Mouse (Mus musculus) heart, postnatal 25 days (tissue): Measurements from ENCODE around the gene Eef2kmt. TPM values are rescaled to one million over a fixed set of nuclear protein-coding genes. Genes with fewer than 3 reads are reported as not detected.
"Not testable (repeated sequence)": the region's sequence is repeated elsewhere in the genome, so short reads cannot be mapped to it uniquely, and the experiment has no call there.

Source experiments
- DNase-seq: peaks from one replicate; pipeline ENCODE4 v3.0.0; 2022; ENCODE audit warnings: low spot score
- intact Hi-C: fragments of 180-260 bp; cut with DNase I; formaldehyde crosslinking; loops from one replicate; pipeline ENCODE4 v1.15.1; 2025
- total RNA-seq, 2 experiments: library from RNA; stranded (reverse); gene quantifications; 2 replicates each; pipeline ENCODE4 v1.2.3; 2021

Gene Eef2kmt
- 1 to 10 TPM; 8.7 to 9.7 TPM for total RNA-seq

DNA sequence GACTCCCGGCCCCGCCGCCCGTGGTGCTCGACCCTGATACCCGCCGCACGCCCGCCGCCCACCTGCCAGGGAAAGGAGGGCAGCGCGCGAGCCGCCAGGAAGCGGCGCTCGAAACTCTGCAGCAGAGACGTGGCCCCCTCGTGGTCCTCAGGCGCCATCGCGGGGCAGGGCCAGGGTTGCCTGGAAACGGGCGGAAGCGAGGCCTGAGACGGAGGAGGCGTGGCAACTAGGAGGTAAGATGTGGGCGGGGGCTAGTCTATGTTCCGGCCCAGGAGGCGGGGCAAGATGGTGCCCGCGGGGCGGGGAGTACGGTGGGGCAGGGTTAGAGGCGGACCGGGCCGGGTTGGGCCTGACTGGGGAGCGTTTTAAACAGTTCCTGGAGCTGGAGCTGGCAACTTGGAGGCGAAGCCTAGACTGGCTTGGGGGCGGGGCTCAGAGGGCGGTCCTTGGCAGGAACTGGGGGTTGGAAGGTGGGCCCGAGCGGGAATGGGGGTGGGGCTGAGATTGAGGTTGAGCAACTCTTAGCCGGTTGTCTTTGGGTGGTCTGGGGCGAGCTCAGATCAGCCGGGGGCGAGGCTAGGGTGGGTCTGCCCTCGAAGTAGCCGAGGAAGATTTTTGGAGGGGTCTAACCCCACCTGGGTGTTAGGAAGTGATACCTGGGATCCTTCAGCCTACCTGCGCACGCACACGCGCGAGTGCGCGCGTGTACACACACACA is at the start of gene Eef2kmt:
Gene Eef2kmt, minus strand, starts transcription at position 205 of the 718 bp plus-strand sequence.
- DNase-seq = peak; percentile 99
- intact Hi-C loops = loop anchor here (2.0 kb wide), 1 partner anchor 53 kb away; no protein-coding TSS in a partner anchor

DNA sequence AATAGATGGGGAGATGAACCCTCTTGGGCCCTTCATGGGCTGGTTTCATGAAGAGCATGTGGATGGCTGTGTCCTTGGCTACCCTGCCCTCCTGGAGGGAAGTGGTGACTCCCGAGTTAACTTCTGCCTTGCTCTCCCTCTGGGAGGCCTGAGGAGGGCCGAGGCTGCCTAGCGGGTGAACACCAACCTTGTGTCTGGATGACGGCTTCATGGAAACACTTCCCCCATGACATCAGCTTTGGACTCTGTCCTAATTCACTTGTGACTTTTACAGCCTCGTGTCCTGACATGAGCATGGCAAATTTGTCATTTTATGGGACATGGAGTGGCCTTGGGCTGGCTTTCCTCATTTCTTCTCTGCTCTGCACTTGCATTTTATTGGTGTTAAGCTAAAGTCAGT is 39.5 kb upstream of the Eef2kmt start:
- intact Hi-C loops = no loop called here
- DNase-seq = no peak

DNA sequence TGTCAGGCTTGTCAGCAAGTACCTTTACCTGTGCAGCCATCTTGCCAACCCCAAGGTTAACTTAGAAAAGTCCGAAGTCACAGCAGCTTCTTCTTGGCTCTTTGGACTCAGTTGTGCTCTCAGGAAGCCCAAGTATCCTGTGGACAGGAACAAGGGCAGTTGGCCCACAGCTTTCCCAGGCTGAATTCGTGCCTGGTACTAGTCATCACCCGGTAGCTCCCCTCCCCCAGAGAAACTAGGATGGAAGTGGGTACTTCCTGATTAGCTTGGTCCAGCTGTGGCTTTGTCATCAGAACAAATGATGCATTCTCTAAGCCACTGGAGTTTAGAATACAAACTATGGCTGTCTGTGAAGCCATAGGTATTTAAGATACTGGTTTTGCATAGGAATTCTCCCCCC is 29.6 kb upstream of the Eef2kmt start:
- intact Hi-C loops = no loop called here
- no peak for DNase-seq

DNA sequence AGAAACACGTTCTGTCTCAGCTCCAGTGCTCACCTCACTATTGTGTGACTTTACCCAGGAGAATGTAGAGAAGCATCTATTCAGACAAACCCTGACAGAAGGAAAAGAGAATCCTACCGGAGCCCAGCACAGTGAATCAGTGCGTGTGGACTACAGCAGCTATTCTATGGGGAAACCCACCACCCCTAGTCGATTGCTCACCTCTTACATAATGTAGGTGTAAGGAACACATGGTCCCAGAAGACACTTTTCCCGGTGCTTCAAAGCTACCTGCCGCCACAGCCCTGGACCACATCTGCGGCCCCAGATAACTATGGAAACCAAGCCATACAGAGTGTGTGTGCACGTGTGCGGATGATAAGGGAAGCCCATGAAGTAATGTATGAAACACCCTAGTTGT is 26.9 kb upstream of the Eef2kmt start:
- DNase-seq = no peak
- intact Hi-C loops = no loop called here

DNA sequence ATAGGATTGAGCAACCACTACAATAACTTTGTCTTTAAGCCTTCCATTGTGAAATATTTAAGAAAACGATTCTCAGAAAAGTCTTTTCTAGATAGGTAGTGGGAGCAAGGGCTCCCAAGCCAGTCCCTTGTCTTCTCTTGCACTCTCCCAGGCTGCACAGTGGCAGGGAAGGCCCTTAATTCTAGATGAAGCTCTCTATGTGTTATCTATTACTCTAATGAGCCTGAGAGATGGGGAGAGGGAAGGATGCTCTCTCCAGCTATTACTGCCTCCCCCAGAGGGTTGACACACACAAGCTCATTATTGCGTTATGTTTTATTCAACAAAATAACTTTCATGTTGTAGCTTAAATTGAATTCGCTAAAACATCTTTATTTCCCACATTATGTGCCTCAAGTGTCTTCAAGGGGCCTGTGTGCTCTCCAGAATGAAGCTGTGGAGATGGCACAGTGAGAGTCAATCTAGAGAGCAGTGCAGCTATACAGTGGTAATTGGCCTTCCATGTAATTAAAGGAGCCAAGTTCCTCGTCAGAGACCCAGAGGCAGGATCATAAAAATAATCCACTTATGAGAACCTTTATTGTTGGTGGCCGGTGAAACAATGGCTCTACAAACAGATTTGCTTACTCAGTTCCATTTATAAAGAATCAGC is 23.9 kb upstream of the Eef2kmt start:
- DNase-seq = no peak
- intact Hi-C loops = no loop called here

DNA sequence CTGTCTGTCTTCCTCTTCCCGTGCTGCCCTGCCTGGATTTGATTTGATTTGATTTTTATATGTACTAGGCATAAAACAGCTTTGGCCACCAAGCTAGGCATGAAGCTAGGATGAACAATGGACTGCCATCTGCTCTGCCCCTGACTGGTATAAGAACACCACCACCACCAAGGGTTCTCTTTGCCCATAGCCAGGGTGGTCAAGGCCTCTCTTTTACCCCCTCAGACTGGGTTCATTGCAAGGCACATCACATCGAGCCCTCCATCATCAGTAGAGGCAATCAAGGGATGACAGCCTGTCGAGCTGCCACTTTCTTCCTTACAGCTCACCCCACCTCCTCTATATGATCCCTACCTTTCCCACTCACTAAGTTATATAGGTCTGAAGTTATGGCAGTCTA is 16.6 kb upstream of the Eef2kmt start:
- intact Hi-C loops = no loop called here
- DNase-seq = no peak

DNA sequence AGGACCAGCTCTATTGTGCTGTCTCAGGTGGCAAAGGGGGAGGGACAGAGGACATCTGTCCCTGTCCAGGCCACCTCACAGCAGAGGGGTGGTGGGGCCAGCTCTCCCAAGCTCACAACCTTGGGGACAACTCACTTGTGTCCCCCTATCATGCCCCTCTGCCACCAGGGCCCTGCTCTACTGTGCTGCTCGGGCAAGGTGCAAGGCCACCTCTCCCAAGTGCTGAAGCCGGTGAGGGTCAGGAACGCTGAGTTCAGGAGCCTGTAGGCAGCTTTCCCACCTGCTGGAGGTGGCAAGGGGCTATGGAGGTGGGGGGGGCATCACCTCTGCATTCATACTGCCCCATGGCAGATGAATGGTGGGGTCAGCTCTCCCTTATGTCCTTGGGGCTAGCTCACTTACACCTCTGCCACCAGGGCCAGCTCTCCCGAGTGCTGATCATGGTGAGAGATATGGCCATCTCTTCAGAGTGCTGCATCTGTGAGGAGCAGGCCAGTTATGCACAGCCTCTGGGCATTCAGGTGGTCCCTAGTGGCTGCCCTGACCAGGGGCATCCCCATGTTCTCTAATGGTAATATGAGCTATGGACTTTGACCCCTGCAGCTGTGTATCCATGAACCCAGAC is 15.7 kb upstream of the Eef2kmt start:
- intact Hi-C loops = no loop called here
- DNase-seq = no peak

DNA sequence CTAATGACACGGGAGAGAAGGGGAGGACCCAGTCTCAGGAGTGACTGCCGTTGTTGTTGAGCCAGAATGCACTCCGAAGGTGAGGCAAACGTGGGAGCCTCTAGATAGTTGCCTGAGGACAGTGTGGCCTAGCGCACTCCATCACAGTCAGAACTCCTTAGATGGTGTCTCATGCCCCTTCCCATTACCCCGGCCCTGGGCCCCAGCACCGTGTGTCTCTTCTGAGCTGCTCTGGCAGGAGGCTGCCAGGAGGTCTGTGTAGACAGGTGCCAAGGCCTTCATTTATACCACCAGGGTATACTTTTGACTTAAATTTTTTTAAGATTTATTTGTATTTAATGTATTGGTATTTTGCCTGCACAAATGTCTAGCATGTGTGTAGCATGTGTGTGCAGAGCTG is 8.1 kb upstream of the Eef2kmt start:
- DNase-seq = no peak
- intact Hi-C loops = no loop called here

DNA sequence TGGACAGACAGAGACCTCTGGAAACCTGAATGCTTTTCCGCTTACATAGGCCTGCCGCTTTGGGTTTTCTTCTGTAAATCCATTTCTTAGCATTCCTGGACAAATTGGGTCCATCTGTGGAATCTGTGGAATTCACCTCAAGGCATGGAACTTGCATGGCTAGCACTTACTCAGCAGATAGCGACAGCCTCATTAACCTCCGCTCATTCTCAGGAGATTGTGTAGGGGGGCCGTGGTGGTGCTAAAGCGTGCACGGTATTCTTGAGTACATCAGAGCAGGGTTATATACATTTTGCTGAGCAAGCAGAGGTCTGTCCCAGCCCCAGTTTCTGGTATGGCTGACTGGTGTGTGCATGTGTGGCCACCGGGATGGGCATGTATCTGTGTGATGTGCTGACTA is 7.4 kb upstream of the Eef2kmt start:
- intact Hi-C loops = no loop called here
- DNase-seq = no peak

DNA sequence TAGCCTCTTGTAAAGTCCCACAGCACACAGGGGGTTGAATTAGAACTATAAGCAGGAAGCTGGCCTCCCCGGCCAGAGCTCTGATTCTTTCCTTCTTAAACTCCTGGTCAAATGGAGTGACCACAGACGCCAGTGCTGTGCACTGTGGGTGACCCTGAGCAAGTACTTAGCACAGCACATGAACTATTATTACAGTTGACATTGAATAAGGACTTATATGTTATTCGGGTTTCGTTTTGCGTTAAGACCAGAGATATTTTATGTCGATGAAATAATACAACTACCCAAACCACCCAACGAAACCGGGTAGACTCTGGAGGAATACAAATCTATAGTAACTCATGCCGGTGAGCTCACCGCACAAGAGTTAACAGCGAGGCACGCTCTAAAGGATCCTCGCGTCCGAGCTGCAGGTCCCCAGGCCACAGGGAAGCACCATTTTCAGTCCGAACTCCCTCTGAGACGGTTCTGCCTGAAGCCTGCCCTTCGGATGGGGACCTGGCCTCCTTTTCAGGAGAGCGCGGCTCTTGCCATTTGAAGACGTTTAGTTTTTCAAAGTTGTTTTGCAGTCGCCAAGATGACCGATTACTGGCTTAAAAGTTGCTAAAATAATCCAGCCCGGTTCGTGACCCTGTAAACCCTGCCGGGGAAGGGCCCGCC is 572 bp downstream of the Eef2kmt start:
- intact Hi-C loops = loop anchor here (2.0 kb wide), 1 partner anchor 52 kb away; no protein-coding TSS in a partner anchor
- no peak for DNase-seq

DNA sequence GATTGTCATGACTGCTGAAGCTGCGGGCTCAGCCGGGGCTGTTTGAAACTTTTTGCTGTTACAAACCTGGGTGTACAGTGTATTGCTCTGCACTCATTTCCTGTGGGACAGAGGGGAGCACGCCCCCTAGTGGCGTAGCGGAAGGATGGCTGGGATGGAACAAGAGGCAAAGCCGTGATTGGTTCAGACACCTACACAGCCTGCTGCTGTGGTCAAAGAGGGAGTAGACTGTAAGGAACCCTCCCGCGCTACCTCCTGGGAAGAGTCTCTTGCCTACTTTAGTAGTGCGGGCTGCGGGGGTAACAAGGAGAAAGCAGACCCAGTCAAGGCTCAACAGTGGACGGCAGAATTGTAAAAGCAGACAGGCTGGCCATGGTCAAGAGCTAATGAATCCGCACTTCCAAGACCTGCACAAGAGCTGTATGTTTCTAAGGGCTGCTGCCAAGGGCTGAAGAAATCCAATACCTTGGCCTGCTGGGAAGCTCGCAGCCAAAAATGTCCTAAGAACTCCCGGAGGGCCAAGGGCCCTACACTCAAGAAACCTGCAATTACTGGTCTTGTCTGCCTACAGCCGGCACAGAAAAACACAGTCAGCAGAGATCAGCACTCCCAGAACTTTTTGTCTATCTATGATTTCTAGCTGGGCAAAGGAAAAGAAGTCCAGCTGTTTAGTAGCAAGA is 1.3 kb downstream of the Eef2kmt start:
- DNase-seq = peak; percentile 49
- intact Hi-C loops = loop anchor here (2.0 kb wide), 1 partner anchor 52 kb away; no protein-coding TSS in a partner anchor

DNA sequence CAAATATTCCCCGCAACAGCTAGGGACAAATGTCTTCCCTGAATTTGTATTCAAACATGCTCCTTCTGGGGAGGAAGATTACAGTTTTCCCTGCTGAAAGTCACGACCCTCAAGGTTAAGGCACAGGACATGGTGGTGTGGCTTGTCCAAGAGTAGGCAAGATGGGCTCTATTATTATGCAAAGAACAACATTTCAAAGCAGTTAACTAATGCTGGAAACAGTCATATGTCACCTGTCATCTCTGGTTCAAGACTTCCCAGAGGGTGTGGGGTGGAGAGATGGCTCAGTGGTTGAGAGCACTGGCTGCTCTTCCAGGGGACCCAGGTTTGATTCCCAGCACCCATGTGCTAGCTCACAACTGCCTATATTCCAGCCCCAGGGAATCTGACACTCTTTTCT is 3.5 kb downstream of the Eef2kmt start:
- intact Hi-C loops = no loop called here
- DNase-seq = no peak

DNA sequence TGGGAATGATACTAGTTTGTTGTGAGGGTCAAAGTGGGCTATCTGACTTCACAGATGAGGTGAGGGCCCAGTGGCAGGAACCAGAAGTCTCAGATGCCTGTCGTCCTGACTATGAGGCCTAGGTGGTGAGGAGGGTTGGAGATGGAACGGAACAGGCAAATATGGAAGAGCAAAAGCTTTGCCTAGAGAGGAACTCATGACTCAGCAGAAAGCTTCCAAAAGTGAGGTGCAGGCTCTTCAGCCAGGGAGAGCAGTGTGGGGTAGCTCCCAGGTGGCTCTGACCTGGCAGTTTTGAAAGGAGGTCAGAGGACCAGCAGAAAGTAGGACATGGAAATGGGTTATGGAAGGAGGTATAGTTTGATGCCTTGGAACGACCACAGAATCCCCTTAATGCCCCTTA is 4.9 kb downstream of the Eef2kmt start:
- intact Hi-C loops = no loop called here
- no peak for DNase-seq

DNA sequence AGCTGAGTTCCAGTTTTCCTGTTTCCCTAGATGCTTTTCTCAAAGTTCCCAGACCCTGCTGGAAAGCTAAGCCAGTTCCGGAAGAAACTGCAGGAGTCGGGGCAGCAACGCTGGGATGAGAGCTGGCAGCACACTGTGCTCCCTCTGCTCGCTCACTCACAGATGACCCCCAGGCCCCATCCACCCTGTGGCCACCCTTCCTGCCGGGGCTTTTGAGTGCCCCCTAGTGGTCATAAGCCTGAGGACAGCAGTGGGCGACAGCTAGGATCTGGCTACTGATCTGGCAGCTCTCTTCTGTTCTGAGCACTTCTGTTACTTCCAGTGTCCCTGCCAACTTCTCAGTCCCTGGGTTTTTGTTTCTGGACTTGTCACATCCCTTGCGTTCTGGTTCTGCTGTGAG is 11.4 kb downstream of the Eef2kmt start:
- peak; percentile 52 for DNase-seq
- intact Hi-C loops = loop anchor here (1.0 kb wide), 1 partner anchor 42 kb away; no protein-coding TSS in a partner anchor

DNA sequence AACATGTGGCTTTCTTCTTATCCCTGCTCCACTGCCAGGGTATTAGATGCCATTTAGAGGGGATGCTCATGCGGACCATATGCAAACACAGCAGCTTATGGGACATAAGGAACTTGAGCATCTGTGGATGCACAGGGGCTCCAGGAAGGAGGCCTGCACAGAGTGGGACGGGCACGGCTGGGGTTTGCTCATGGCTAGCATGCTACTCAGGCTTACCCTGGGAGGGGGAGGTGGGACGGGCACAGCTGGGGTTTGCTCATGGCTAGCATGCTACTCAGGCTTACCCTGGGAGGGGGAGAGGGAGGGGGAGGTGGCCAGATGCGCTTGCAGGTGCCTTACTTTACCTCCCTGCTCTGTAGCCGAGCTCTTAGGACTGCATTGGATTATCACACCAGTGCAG is 12.9 kb downstream of the Eef2kmt start:
- no peak for DNase-seq
- intact Hi-C loops = loop anchor here (2.0 kb wide), 1 partner anchor 22 kb away; no protein-coding TSS in a partner anchor

DNA sequence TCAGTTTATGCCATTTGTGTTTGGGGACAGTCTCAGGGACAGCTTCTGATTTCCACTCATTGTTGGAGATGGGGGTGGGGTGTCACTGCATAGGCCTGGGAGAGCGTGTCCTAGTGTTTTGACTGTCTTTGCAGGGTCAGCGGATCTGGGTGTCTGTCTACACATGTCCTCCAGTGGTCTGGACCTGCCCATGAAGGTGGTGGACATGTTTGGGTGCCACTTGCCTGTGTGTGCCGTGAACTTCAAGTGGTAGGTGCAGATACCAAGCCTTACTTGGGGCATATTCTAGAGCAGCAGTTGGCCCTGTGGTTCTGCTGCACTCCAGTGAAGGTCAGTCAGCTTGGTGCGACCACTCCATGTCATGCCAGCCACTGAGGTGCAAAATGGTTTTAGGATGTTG is 13.4 kb downstream of the Eef2kmt start:
- DNase-seq = no peak
- intact Hi-C loops = loop anchor here (2.0 kb wide), 1 partner anchor 22 kb away; no protein-coding TSS in a partner anchor

DNA sequence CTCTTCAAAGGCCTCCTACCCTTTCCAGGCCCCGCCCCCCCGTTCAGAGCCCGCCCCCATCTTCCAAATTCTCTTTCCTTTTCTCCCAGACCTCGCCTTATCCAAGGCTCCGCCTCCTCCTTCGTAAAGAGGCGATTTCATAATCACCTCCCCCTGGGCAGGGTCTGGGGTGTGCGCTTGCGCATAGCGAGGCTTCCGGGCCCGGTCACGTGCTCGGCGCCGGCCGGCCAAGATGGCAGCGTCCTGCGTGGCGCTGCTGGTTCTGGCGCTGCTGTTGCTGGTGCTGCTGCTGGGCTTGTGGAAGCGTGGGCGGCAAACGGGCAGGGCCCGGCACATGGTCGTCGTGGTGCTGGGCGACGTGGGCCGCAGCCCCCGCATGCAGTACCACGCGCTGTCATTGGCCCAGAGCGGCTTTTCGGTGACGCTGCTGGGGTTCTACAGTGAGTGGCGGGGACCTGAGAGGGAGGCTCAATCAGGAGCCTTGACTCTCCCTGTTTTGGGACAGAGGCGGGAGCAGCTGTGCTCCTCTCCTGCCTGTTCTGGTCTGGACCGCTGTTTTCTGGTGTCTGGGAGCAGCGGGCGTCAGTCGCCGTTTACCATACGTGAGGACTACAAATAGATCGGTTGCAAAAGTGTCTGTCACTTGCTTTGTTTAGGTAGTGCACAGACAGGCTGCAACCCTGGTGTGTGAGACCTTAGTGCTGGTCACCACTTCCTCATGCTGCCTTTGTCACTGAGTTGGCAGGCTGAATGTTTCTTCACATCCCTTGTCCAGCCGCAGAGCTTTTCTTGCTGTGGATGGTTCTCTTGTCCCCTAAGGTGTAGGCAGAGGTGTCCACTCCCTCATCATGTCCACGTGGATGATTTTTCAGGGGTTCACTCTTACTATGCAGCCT is 22.1 kb downstream of the Eef2kmt start, which contains the start of gene Alg1:
Gene Alg1, plus strand, starts transcription at position 204 of the 896 bp plus-strand sequence.
- peak; percentile 91 for DNase-seq
- intact Hi-C loops = no loop called here

DNA sequence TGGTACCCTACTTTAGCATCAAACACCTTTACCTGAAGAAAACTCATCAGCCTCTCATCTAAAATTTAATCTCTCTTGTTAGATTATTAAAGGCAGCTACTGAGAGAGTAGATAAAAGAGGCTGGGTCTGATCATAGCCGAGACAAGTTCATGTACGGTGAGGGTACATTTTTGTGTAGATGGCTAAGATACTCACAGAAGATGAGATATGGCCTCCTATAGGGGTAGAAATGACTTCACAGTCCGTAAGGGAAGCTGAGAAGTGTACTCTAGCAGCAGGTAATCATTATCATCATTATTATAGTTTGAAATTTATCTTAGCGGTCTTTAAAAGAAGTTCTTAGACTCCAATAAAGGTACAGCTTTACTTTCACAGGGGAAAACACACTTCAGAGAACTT is 22.8 kb downstream of the Eef2kmt start:
- intact Hi-C loops = no loop called here
- no peak for DNase-seq

DNA sequence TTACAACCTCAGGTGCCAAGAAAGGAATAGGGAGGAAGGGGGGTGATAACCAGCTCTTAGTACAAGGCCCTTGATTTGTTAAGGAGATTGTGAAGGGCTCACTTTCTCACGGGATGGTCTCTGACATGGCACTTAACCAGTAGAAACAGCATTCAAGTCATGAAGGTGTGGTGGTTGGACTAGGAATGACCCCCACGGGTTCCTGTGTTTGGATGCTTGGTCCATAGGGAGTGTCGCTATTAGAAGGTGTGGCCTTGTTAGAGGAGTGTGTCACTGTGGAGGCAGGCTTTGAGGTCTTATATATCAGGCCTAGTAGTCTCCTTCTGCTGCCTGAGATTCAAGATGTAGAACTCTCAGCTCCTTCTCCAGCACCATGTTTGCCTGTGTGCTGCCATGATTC is 27.7 kb downstream of the Eef2kmt start:
- intact Hi-C loops, DNase-seq: not testable (repeated sequence)
